Mouse (Mus musculus) stomach, embryonic 15.5 days (tissue): Measurements from ENCODE around the gene Uqcc1. TPM values are rescaled to one million over a fixed set of nuclear protein-coding genes. Genes with fewer than 3 reads are reported as not detected.
"Not testable (repeated sequence)": the region's sequence is repeated elsewhere in the genome, so short reads cannot be mapped to it uniquely, and the experiment has no call there.

Experiments
- ATAC-seq: fragments of 200-750 bp; cut with Nextera tagmentation; 2 replicates; pipeline ENCODE4 v1.8.0; 2017; ENCODE audit warnings: low read depth, moderate number of reproducible peaks, moderate TSS enrichment; ENCODE audit not compliant: insufficient read depth, low FRiP score
- H3K27ac ChIP-seq: fragments of 300-500 bp; sonication (generic); 2 replicates; pipeline ENCODE4 v1.5.1; 2015; ENCODE audit warnings: mild to moderate bottlenecking, inconsistent platforms
- H3K27me3 ChIP-seq: fragments of 300-500 bp; sonication (generic); replicated peaks from 2 replicates; pipeline ENCODE4 v1.6.1; 2015; ENCODE audit warnings: inconsistent platforms
- H3K36me3 ChIP-seq: fragments of 300-500 bp; sonication (generic); 2 replicates; pipeline ENCODE4 v1.6.1; 2015; ENCODE audit warnings: inconsistent platforms
- H3K4me1 ChIP-seq: fragments of 300-500 bp; sonication (generic); 2 replicates; pipeline ENCODE4 v1.6.1; 2015; ENCODE audit warnings: inconsistent platforms
- H3K4me2 ChIP-seq: fragments of 300-500 bp; sonication (generic); 2 replicates; pipeline ENCODE4 v1.6.1; 2015; ENCODE audit warnings: mild to moderate bottlenecking, inconsistent platforms
- H3K4me3 ChIP-seq: fragments of 300-500 bp; sonication (generic); replicated peaks from 2 replicates; pipeline ENCODE4 v1.5.1; 2015; ENCODE audit warnings: inconsistent platforms
- H3K9ac ChIP-seq: fragments of 300-500 bp; sonication (generic); 2 replicates; pipeline ENCODE4 v1.6.1; 2015; ENCODE audit warnings: inconsistent platforms
- H3K9me3 ChIP-seq: fragments of 300-500 bp; sonication (generic); 2 replicates; pipeline ENCODE4 v1.6.1; 2016; ENCODE audit warnings: inconsistent platforms
- WGBS: fragments of 180-500 bp; shearing (Covaris S2); methylation state at CpG from one replicate; pipeline ENCODE4 v1.1.7; 2015; 5-methylcytosine and 5-hydroxymethylcytosine counted together
- polyA plus RNA-seq: library from polyadenylated mRNA; unstranded; fragments of >200 nt; fragmentation: Nextera tagmentation; extraction: Ambion mirVana; gene quantifications from 2 replicates; pipeline ENCODE4 v1.2.1, GENCODE M21; 2015

The Uqcc1 gene
- polyA plus RNA-seq, 1 experiment from 2014 or later = 64.5 TPM

- Histone ChIP-seq H3K4me3 (no peak overlapping the region), H3K36me3 (peaks cover 33% of the 10 kb centered on the region), H3K9ac (no peak overlapping the region), H3K27me3 (no peaks in the 10 kb centered on the region), H3K4me1 (no peaks in the 10 kb centered on the region), H3K9me3 (no peaks in the 10 kb centered on the region), H3K4me2 (no peak overlapping the region), H3K27ac (no peak overlapping the region)
- ATAC-seq = no peak
- WGBS = 29% methylated on average over 6 of the region's 6 CpGs
Measured at GRCm38 (mm10) chr2:155848291-155848690, 81.8 kb downstream of the Uqcc1 start.

- Histone ChIP-seq H3K27ac (no peak overlapping the region), H3K36me3 (peaks cover 33% of the 10 kb centered on the region), H3K27me3 (no peaks in the 10 kb centered on the region), H3K9ac (no peak overlapping the region), H3K4me1 (no peaks in the 10 kb centered on the region), H3K9me3 (no peaks in the 10 kb centered on the region), H3K4me2 (no peak overlapping the region), H3K4me3 (no peak overlapping the region)
- WGBS = 56% methylated on average over 8 of the region's 8 CpGs
- no peak for ATAC-seq
Measured at GRCm38 (mm10) chr2:155846930-155847329, 83.2 kb downstream of the Uqcc1 start.

GRCm38 (mm10) chr2:155838961-155839360 lies 91.1 kb downstream of the Uqcc1 start:
- no peak overlapping the region for H3K4me2 ChIP-seq
- no peak overlapping the region for H3K27ac ChIP-seq
- no peaks in the 10 kb centered on the region for H3K4me1 ChIP-seq
- 77% methylated on average over 4 of the region's 4 CpGs for WGBS
- H3K27me3 ChIP-seq = no peaks in the 10 kb centered on the region
- no peaks in the 10 kb centered on the region for H3K9me3 ChIP-seq
- ATAC-seq = no peak
- no peak overlapping the region for H3K9ac ChIP-seq
- no peak overlapping the region for H3K4me3 ChIP-seq
- no peaks in the 10 kb centered on the region for H3K36me3 ChIP-seq

GRCm38 (mm10) chr2:155837961-155838360 lies 92.1 kb downstream of the Uqcc1 start:
- no peak overlapping the region for H3K9ac ChIP-seq
- no peaks in the 10 kb centered on the region for H3K9me3 ChIP-seq
- no peak overlapping the region for H3K27ac ChIP-seq
- no peaks in the 10 kb centered on the region for H3K4me1 ChIP-seq
- WGBS = 72% methylated on average over 3 of the region's 3 CpGs
- ATAC-seq = no peak
- H3K36me3 ChIP-seq = no peaks in the 10 kb centered on the region
- no peak overlapping the region for H3K4me3 ChIP-seq
- H3K4me2 ChIP-seq = no peak overlapping the region
- H3K27me3 ChIP-seq = no peaks in the 10 kb centered on the region

- peak; percentile 48 for ATAC-seq
- Histone ChIP-seq H3K9me3 (no peaks in the 10 kb centered on the region), H3K4me3 (peak within 1 kb of the TSS; percentile 21), H3K27ac (no peak within 1 kb of the TSS), H3K4me1 (no peaks in the 10 kb centered on the region), H3K4me2 (peak within 1 kb of the TSS; percentile 25), H3K36me3 (no peaks in the 10 kb centered on the region), H3K9ac (no peak within 1 kb of the TSS), H3K27me3 (no peaks in the 10 kb centered on the region)
- WGBS = 50% methylated on average over 9 of the region's 9 CpGs
Measured at GRCm38 (mm10) chr2:155834732-155835131, 95.4 kb downstream of the Uqcc1 start, which contains the start of gene Fam83c. Gene Fam83c (minus strand): TSS chr2:155834854.

GRCm38 (mm10) chr2:155832087-155832486 lies 98.0 kb downstream of the Uqcc1 start:
- not testable (repeated sequence) for H3K36me3 ChIP-seq, H3K27ac ChIP-seq, H3K4me3 ChIP-seq, H3K4me2 ChIP-seq, ATAC-seq, H3K9me3 ChIP-seq, H3K4me1 ChIP-seq, H3K27me3 ChIP-seq, H3K9ac ChIP-seq
- WGBS = 66% methylated on average over 1 of the region's 1 CpGs

- no peaks in the 10 kb centered on the region for H3K27me3 ChIP-seq
- no peaks in the 10 kb centered on the region for H3K36me3 ChIP-seq
- no peak for ATAC-seq
- no peak overlapping the region for H3K9ac ChIP-seq
- no peak overlapping the region for H3K27ac ChIP-seq
- H3K4me2 ChIP-seq = no peak overlapping the region
- no peaks in the 10 kb centered on the region for H3K9me3 ChIP-seq
- H3K4me3 ChIP-seq = no peak overlapping the region
- WGBS = 58% methylated on average over 9 of the region's 9 CpGs
- peaks cover 7% of the 10 kb centered on the region for H3K4me1 ChIP-seq
Measured at GRCm38 (mm10) chr2:155831302-155831701, 98.8 kb downstream of the Uqcc1 start.

GRCm38 (mm10) chr2:155830841-155831240 lies 99.3 kb downstream of the Uqcc1 start:
- H3K27me3 ChIP-seq = no peaks in the 10 kb centered on the region
- no peak for ATAC-seq
- 72% methylated on average over 8 of the region's 8 CpGs for WGBS

GRCm38 (mm10) chr2:155826630-155827424 lies 103.3 kb downstream of the Uqcc1 start, which contains the start of gene Eif6:
Gene Eif6 (minus strand): TSS chr2:155826925.
- WGBS = 2% methylated on average over 27 of the region's 27 CpGs
- Histone ChIP-seq H3K4me2 (peak within 1 kb of the TSS; percentile 79), H3K27me3 (no peaks in the 10 kb centered on the region), H3K36me3 (peaks cover 11% of the 10 kb centered on the region; the same call in 1 of the 2 replicates), H3K4me3 (peak within 1 kb of the TSS; percentile 83), H3K27ac (peak within 1 kb of the TSS; percentile 91), H3K4me1 (peaks cover 14% of the 10 kb centered on the region), H3K9ac (peak within 1 kb of the TSS; percentile 70), H3K9me3 (no peaks in the 10 kb centered on the region)
- ATAC-seq = peak; percentile 94

More at GRCm38 (mm10) chr2:155830841-155831240, 99.3 kb downstream of the Uqcc1 start:
- no peak overlapping the region for H3K4me2 ChIP-seq
- H3K9ac ChIP-seq = no peak overlapping the region
- peaks cover 7% of the 10 kb centered on the region for H3K4me1 ChIP-seq
- H3K27ac ChIP-seq = no peak overlapping the region
- no peaks in the 10 kb centered on the region for H3K36me3 ChIP-seq
- H3K4me3 ChIP-seq = no peak overlapping the region
- H3K9me3 ChIP-seq = no peaks in the 10 kb centered on the region

GRCm38 (mm10) chr2:155825904-155826629 lies 104.0 kb downstream of the Uqcc1 start:
- peak overlapping the region; percentile 83 for H3K4me3 ChIP-seq
- peak overlapping the region; percentile 70 for H3K9ac ChIP-seq
- H3K36me3 ChIP-seq = peaks cover 11% of the 10 kb centered on the region; the same call in 1 of the 2 replicates
- H3K4me1 ChIP-seq = peaks cover 14% of the 10 kb centered on the region
- H3K27ac ChIP-seq = peak overlapping the region; percentile 91
- H3K27me3 ChIP-seq = no peaks in the 10 kb centered on the region
- ATAC-seq = no peak
- peak overlapping the region; percentile 79 for H3K4me2 ChIP-seq
- H3K9me3 ChIP-seq = no peaks in the 10 kb centered on the region
- WGBS = 1% methylated on average over 52 of the region's 52 CpGs

- Histone ChIP-seq H3K27me3 (no peaks in the 10 kb centered on the region), H3K27ac (no peak overlapping the region), H3K4me3 (no peak overlapping the region), H3K4me1 (peaks cover 22% of the 10 kb centered on the region), H3K36me3 (peaks cover 21% of the 10 kb centered on the region), H3K4me2 (no peak overlapping the region), H3K9me3 (no peaks in the 10 kb centered on the region), H3K9ac (no peak overlapping the region)
- 94% methylated on average over 8 of the region's 8 CpGs for WGBS
- ATAC-seq = no peak
Measured at GRCm38 (mm10) chr2:155823722-155824121, 106.4 kb downstream of the Uqcc1 start.

- Histone ChIP-seq H3K9ac (no peak overlapping the region), H3K9me3 (no peaks in the 10 kb centered on the region), H3K4me3 (no peak overlapping the region), H3K36me3 (peaks cover 21% of the 10 kb centered on the region), H3K4me1 (peaks cover 23% of the 10 kb centered on the region), H3K27ac (peak overlapping the region; percentile 78), H3K4me2 (no peak overlapping the region), H3K27me3 (no peaks in the 10 kb centered on the region)
- no peak for ATAC-seq
- 89% methylated on average over 5 of the region's 5 CpGs for WGBS
Measured at GRCm38 (mm10) chr2:155820779-155821178, 109.3 kb downstream of the Uqcc1 start.
